Mouse (Mus musculus): ENCODE measurements around the gene Tmem81. TPM values are rescaled to one million over a fixed set of nuclear protein-coding genes. Genes with fewer than 3 reads are reported as not detected.

Tmem81 gene
- polyA plus RNA-seq, 2 experiments = 1.8 to 3.5 TPM

- no peak overlapping the region for H3K4me3 ChIP-seq (replicated peaks; ENCODE audit: low read length)
- no peak overlapping the region for H3K9ac ChIP-seq (ENCODE audit: low read depth, low read length, severe bottlenecking)
- no peak for DNase-seq (ENCODE audit: low spot score)
- no peak overlapping the region for H3K4me2 ChIP-seq (replicated peaks; ENCODE audit: low read depth, low read length, severe bottlenecking)
- H3K27ac ChIP-seq (replicated peaks; ENCODE audit: low read depth, low read length) = no peak overlapping the region
- no peak for TF ChIP-seq POLR2A (IDR thresholded peaks at IDR 0.05; ENCODE audit: borderline replicate concordance, extremely low read depth, insufficient read depth, insufficient read length)
- no peaks in the 10 kb centered on the region for H3K4me1 ChIP-seq (ENCODE audit: control insufficient read depth, insufficient read depth, low read length)
- no peaks in the 10 kb centered on the region for H3K27me3 ChIP-seq (ENCODE audit: control insufficient read depth, insufficient read depth, low read length)
- H3K36me3 ChIP-seq (ENCODE audit: control insufficient read depth, insufficient read depth, low read length) = peaks cover 11% of the 10 kb centered on the region; the same call in 1 of the 2 replicates
- no peak for ATAC-seq (ENCODE audit: low FRiP score, low read depth)
- H3K9me3 ChIP-seq (ENCODE audit: control insufficient read depth, low read length) = no peaks in the 10 kb centered on the region
- WGBS = 83% methylated on average over 5 of the region's 5 CpGs
Measured at GRCm38 (mm10) chr1:132471499-132471898, 34.5 kb upstream of the Tmem81 start.

- ATAC-seq (ENCODE audit: low FRiP score, low read depth) = no peak
- DNase-seq (ENCODE audit: low spot score) = no peak
- H3K4me3 ChIP-seq (replicated peaks; ENCODE audit: low read length) = no peak overlapping the region
- no peak overlapping the region for H3K27ac ChIP-seq (replicated peaks; ENCODE audit: low read depth, low read length)
- TF ChIP-seq POLR2A (IDR thresholded peaks at IDR 0.05; ENCODE audit: borderline replicate concordance, extremely low read depth, insufficient read depth, insufficient read length) = no peak
- no peak overlapping the region for H3K4me2 ChIP-seq (replicated peaks; ENCODE audit: low read depth, low read length, severe bottlenecking)
- H3K4me1 ChIP-seq (ENCODE audit: control insufficient read depth, insufficient read depth, low read length) = no peaks in the 10 kb centered on the region
- no peak overlapping the region for H3K9ac ChIP-seq (ENCODE audit: low read depth, low read length, severe bottlenecking)
- H3K27me3 ChIP-seq (ENCODE audit: control insufficient read depth, insufficient read depth, low read length) = no peaks in the 10 kb centered on the region
- no peaks in the 10 kb centered on the region for H3K9me3 ChIP-seq (ENCODE audit: control insufficient read depth, low read length)
- H3K36me3 ChIP-seq (ENCODE audit: control insufficient read depth, insufficient read depth, low read length) = peaks cover 4% of the 10 kb centered on the region; the same call in 1 of the 2 replicates
- WGBS = 56% methylated on average over 5 of the region's 5 CpGs
Measured at GRCm38 (mm10) chr1:132472537-132472936, 33.5 kb upstream of the Tmem81 start.

GRCm38 (mm10) chr1:132474496-132474895 lies 31.5 kb upstream of the Tmem81 start:
- Histone ChIP-seq H3K27me3 (ENCODE audit: control insufficient read depth, insufficient read depth, low read length) (no peaks in the 10 kb centered on the region), H3K4me2 (replicated peaks; ENCODE audit: low read depth, low read length, severe bottlenecking) (no peak overlapping the region), H3K9ac (ENCODE audit: low read depth, low read length, severe bottlenecking) (no peak overlapping the region), H3K36me3 (ENCODE audit: control insufficient read depth, insufficient read depth, low read length) (no peaks in the 10 kb centered on the region; the same call in 1 of the 2 replicates), H3K9me3 (ENCODE audit: control insufficient read depth, low read length) (no peaks in the 10 kb centered on the region), H3K4me3 (replicated peaks; ENCODE audit: low read length) (no peak overlapping the region), H3K4me1 (ENCODE audit: control insufficient read depth, insufficient read depth, low read length) (peaks cover 8% of the 10 kb centered on the region), H3K27ac (replicated peaks; ENCODE audit: low read depth, low read length) (no peak overlapping the region)
- no peak for ATAC-seq (ENCODE audit: low FRiP score, low read depth)
- no peak for DNase-seq (ENCODE audit: low spot score)
- no peak for TF ChIP-seq POLR2A (IDR thresholded peaks at IDR 0.05; ENCODE audit: borderline replicate concordance, extremely low read depth, insufficient read depth, insufficient read length)
- 83% methylated on average over 1 of the region's 1 CpGs for WGBS

GRCm38 (mm10) chr1:132476575-132476927 lies 29.5 kb upstream of the Tmem81 start:
- DNase-seq (ENCODE audit: low spot score) (no peak), ATAC-seq (ENCODE audit: low FRiP score, low read depth) (peak; percentile 42; the same call in 1 of the 2 replicates)
- WGBS = 5% methylated on average over 9 of the region's 9 CpGs
- Histone ChIP-seq H3K27ac (replicated peaks; ENCODE audit: low read depth, low read length) (peak overlapping the region; percentile 71; the same call in 1 of the 2 replicates), H3K9me3 (ENCODE audit: control insufficient read depth, low read length) (no peaks in the 10 kb centered on the region), H3K4me3 (replicated peaks; ENCODE audit: low read length) (peak overlapping the region; percentile 85), H3K9ac (ENCODE audit: low read depth, low read length, severe bottlenecking) (peak overlapping the region; percentile 78), H3K27me3 (ENCODE audit: control insufficient read depth, insufficient read depth, low read length) (no peaks in the 10 kb centered on the region), H3K36me3 (ENCODE audit: control insufficient read depth, insufficient read depth, low read length) (no peaks in the 10 kb centered on the region), H3K4me2 (replicated peaks; ENCODE audit: low read depth, low read length, severe bottlenecking) (peak overlapping the region; percentile 66), H3K4me1 (ENCODE audit: control insufficient read depth, insufficient read depth, low read length) (peaks cover 8% of the 10 kb centered on the region)
- TF ChIP-seq POLR2A (IDR thresholded peaks at IDR 0.05; ENCODE audit: borderline replicate concordance, extremely low read depth, insufficient read depth, insufficient read length) = no peak

GRCm38 (mm10) chr1:132476928-132477691 lies 28.9 kb upstream of the Tmem81 start, which contains the start of gene Rbbp5:
TSS of gene Rbbp5 (plus strand) at chr1:132477365.
- DNase-seq (ENCODE audit: low spot score) (peak; percentile 94), ATAC-seq (ENCODE audit: low FRiP score, low read depth) (peak; percentile 95)
- TF ChIP-seq POLR2A (IDR thresholded peaks at IDR 0.05; ENCODE audit: borderline replicate concordance, extremely low read depth, insufficient read depth, insufficient read length) = peak; percentile 66; the same call in 1 of the 2 replicates
- Histone ChIP-seq H3K36me3 (ENCODE audit: control insufficient read depth, insufficient read depth, low read length) (no peaks in the 10 kb centered on the region), H3K4me1 (ENCODE audit: control insufficient read depth, insufficient read depth, low read length) (peaks cover 8% of the 10 kb centered on the region), H3K27ac (replicated peaks; ENCODE audit: low read depth, low read length) (peak within 1 kb of the TSS; percentile 71), H3K9me3 (ENCODE audit: control insufficient read depth, low read length) (no peaks in the 10 kb centered on the region), H3K4me2 (replicated peaks; ENCODE audit: low read depth, low read length, severe bottlenecking) (peak within 1 kb of the TSS; percentile 66), H3K4me3 (replicated peaks; ENCODE audit: low read length) (peak within 1 kb of the TSS; percentile 85), H3K27me3 (ENCODE audit: control insufficient read depth, insufficient read depth, low read length) (no peaks in the 10 kb centered on the region), H3K9ac (ENCODE audit: low read depth, low read length, severe bottlenecking) (peak within 1 kb of the TSS; percentile 78)
- under 1% methylated on average over 43 of the region's 43 CpGs for WGBS
